Mouse (Mus musculus): ENCODE data around the gene Mtg2.

Mtg2 gene

DNA sequence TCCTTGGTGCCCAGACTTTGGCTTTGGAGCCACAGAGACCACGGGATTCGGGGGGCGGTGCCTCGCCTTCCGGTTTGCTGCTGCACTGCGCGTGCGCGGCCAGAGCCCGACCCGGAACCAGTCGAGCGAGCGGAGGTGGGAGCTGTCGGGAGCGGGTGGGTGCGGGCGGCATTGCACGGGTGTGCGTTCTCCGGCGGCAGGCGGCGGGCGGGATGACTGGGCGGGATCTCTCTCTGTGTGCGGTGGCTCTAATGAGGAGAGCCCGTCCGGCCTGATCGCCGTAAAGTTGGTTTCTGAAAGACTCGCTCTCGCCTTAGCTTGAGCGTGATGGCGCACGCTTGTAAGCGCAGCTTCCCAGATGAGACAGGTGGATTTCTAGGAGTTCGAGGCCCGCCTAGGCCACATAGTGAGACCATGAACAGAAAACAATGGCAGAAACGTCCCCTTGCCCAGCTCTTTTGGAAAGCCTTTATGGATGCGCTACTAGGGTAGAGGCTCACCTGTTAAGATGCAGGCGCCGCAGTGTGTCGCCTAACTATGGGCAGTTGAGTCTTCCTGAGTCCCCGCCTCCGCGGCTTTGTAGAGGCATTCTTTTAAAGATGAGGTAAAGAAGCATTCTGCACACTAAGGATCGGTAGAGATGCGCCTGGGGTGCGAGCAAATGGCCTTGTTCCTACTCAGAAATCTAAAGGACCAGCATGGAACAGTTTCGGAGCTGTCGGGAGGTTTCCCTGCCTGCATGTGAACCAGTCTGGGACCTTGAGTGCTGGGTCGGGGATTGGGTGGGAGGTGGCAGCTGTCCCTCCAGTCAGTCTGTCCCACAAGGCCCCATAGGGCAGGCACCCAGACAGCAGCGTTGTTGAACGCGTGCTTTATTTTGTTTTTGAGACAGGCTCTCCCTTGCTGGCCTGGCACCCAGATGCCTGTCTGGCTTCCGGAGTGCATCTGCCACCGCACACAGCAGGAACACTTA is at the start of gene Mtg2:
Gene Mtg2 (plus strand): TSS at position 108 of the 973 bp plus-strand sequence.
- peak; percentile 93 for ATAC-seq (ENCODE audit: insufficient number of reproducible peaks, low FRiP score, low TSS enrichment)

DNA sequence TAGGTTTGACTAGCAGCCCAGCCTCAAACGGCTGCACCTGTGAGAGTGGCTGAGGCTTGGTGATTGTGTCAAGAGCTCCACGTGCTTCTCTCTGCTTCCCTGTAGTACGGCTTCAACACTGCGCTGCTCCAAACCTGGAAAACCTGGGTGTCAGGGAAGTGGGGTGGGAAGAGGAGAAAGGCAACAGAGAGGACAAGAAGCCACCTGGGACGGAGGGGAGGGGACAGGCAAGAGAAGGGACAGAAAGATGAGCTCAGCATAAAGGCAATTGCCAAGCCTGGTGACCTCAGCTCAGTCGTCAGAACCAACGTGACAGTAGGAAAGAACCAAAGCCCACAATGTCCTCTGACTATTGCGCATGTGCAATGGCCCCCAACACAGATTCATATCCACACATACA is 49.5 kb upstream of the Mtg2 start:
- ATAC-seq (ENCODE audit: insufficient number of reproducible peaks, low FRiP score, low TSS enrichment): no peak

DNA sequence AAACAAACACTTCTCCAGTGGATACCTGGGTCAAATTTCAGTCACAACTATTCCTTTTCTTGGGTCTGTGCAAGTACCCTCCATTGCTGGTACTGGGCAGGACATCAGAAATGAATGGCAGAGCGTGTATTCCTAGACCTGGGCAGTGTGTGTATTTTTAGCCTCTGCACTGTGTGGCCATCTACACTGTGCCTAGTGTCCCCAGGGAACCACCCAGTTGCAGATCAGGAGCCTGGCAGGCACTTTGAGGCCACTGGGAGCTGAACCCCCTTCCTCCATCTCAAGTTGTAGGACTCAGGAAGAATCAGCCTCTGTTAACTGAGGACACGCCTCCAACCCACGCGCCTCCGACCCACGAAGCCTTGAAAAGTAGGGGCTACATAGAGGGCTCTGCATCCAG is 47.6 kb upstream of the Mtg2 start:
- ATAC-seq (ENCODE audit: insufficient number of reproducible peaks, low FRiP score, low TSS enrichment): no peak

DNA sequence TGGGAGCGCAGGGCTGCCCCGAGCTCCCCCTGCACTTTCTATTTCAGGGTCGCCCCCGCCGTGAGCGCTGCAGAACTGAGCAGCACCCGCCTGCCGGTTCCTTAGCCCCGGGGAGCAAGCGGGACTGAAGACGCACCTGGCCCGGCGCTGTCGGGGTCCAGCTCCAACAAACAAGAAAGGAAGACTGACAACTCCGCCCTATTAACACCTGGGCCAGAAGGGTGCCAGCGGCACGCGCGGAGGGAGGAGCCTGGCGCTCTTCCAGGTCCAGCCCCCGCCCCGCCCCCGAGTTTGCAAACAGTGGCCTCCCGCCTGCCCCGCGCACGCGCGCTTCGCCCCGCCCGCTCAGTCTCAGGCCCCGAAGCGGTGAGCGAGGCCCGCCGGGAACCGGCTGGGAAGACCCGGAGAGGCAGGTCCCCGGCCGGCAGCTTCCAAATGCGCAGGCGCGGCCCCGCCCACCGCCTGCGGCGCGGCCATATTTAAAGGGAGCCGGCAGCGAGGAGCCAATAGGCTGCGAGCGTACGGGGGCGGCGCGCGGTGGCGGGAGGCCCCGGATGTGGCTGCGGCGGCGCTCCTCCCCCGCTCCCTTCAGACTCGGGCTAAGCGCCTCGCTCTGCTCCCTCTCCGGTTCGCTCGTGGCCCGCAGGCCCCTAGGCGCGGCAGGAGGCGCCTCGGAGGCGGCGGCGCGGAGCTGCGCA is 45.8 kb upstream of the Mtg2 start, which contains the start of gene Lsm14b:
Gene Lsm14b (plus strand): TSS at position 587 of the 698 bp plus-strand sequence.
- peak; percentile 80 for ATAC-seq (ENCODE audit: insufficient number of reproducible peaks, low FRiP score, low TSS enrichment)

DNA sequence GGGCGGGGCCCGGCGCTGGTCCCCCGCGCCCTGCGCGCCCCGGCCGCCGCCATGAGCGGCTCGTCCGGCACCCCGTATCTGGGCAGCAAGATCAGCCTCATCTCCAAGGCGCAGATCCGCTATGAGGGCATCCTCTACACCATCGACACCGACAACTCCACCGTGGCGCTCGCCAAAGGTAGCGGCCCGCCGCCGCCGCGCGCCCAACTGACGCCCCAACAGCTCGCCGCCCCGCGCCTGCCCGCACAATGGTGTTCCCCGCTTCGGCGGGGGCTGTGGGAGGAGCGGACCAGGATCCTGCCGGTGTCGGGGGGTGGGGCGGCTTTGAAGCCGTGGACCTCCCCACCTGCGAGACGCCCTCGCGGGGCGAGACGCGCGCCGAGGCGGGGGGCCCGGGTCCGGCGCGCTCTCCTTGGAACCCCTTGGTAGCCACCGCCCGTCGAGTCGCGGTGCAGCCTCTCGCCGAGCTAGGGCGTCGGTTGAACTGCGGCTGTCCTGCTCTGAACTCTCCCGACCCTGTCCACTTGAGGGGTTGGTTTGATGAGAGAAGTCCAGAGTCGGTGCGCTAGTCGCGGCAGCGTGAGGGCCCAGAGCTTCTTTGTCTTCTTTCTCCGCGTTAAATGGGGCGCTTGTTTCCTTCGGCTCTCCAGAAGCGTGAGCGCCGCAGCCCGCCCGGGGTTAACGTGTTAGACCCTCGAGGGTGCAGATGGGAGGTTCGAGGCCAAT is 45.1 kb upstream of the Mtg2 start:
- ATAC-seq (ENCODE audit: insufficient number of reproducible peaks, low FRiP score, low TSS enrichment): peak; percentile 23

DNA sequence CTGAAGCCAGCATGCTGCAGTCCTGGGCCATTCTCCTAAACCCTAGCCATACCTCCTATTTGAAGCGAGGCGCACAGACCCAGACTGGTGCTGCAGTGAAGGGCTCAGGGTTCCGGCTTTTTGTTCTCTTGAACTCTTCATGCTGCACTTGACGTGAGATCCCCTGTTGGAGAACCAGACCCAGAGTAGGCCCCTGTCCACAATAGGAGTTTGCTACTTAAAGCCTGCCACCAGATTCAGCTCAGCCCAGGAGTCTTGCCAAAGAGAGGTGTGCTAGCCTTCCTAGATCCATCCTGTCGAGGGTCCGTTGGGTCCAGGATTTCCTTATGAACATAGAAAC is 44.6 kb upstream of the Mtg2 start:
- ATAC-seq (ENCODE audit: insufficient number of reproducible peaks, low FRiP score, low TSS enrichment): no peak

DNA sequence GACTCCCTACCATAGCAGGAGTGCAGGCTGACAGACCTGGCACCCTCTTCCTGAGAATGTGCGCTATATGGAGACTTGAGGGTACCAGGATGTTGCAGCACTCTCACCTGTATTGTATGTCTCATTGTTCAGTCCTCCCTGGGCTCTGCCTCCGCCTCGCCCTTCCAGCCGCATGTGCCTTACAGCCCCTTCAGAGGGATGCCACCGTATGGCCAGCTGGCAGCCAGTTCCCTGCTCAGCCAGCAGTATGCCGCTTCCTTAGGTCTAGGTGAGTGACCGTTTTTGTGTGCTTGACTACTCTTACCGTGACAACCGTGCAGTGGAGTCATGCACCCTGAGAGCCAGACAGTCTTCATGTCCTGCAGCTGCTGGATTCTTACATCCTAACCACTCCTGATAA is 42.6 kb upstream of the Mtg2 start:
- no peak for ATAC-seq (ENCODE audit: insufficient number of reproducible peaks, low FRiP score, low TSS enrichment)

DNA sequence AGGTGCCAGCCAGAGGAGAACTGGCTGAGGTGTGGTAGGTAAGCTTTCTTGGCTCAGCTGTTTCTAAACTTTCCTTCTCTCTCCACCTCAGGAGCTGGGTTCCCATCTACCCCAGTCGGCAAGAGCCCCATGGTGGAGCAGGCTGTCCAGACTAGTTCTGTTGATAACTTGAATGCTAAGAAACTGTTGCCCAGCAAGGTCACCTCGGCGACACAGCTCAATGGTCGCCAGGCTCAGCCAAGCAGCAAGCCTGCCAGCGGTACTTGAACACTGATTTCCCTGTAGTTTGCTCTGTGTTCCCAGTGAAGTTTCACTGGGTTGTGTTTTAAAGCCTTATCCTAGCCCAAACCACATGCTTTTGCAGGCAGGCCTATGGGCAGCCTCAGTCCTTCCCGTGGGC is 39.1 kb upstream of the Mtg2 start:
- no peak for ATAC-seq (ENCODE audit: insufficient number of reproducible peaks, low FRiP score, low TSS enrichment)

DNA sequence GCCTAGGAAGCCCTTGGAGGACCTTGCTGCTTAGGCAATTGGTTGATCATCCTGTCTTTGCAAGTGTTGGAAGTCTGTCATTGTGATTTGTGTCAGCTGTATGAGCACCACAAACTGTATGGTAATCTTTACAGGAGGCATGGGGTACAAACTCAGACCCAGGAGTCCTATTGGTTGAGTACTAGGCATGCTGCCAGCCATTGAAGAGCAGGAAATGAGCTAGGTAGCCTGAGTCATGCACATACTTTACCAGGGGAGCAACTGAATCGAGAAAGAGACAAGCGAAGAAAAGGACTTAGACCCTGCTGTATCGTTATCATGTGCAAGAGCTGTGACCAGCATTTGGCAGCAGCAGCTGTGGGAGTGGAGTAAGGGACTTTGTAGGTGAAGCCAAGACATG is 37.5 kb upstream of the Mtg2 start:
- no peak for ATAC-seq (ENCODE audit: insufficient number of reproducible peaks, low FRiP score, low TSS enrichment)

DNA sequence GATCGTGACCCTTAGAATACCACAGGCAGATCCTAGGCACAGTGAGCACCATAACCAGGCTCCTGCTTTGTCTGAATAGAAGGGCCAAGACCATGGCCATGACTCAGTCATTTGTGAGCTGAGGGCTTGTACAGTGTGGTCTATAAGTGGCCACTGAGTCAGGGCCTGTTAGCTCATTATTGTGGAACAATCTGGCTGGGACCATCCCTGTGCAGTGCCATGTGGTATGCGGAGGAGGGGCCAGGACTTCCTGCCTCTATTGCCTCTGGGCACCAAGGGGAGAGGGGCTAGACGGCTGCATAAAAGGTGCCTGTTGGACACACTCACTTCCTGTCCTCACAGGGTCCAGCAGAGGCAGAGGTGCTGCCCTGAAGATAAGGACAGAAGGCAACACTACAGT is 36.4 kb upstream of the Mtg2 start:
- no peak for ATAC-seq (ENCODE audit: insufficient number of reproducible peaks, low FRiP score, low TSS enrichment)

GRCm38 (mm10) chr2:180034753-180035152 is 35.6 kb upstream of the Mtg2 start:
- no peak for ATAC-seq (ENCODE audit: insufficient number of reproducible peaks, low FRiP score, low TSS enrichment)

GRCm38 (mm10) chr2:180040406-180040805 is 30.0 kb upstream of the Mtg2 start:
- ATAC-seq (ENCODE audit: insufficient number of reproducible peaks, low FRiP score, low TSS enrichment): no peak

- peak; percentile 10; the same call in 1 of the 2 replicates for ATAC-seq (ENCODE audit: insufficient number of reproducible peaks, low FRiP score, low TSS enrichment)
Observed at GRCm38 (mm10) chr2:180041577-180042255, 28.7 kb upstream of the Mtg2 start.

- peak; percentile 87 for ATAC-seq (ENCODE audit: insufficient number of reproducible peaks, low FRiP score, low TSS enrichment)
Observed at GRCm38 (mm10) chr2:180042256-180042857, 28.0 kb upstream of the Mtg2 start, which contains the start of the genes Psma7 and Ss18l1. Psma7 (minus strand) TSS chr2:180042433. Ss18l1 (plus strand) TSS chr2:180042509.

- ATAC-seq (ENCODE audit: insufficient number of reproducible peaks, low FRiP score, low TSS enrichment): peak; percentile 12; the same call in 1 of the 2 replicates
Observed at GRCm38 (mm10) chr2:180042858-180043515, 27.4 kb upstream of the Mtg2 start.

- ATAC-seq (ENCODE audit: insufficient number of reproducible peaks, low FRiP score, low TSS enrichment): no peak
Observed at GRCm38 (mm10) chr2:180045283-180045682, 25.1 kb upstream of the Mtg2 start.

GRCm38 (mm10) chr2:180047580-180047979 is 22.8 kb upstream of the Mtg2 start:
- ATAC-seq (ENCODE audit: insufficient number of reproducible peaks, low FRiP score, low TSS enrichment): no peak

GRCm38 (mm10) chr2:180047980-180048635 is 22.3 kb upstream of the Mtg2 start:
- no peak for ATAC-seq (ENCODE audit: insufficient number of reproducible peaks, low FRiP score, low TSS enrichment)

- ATAC-seq (ENCODE audit: insufficient number of reproducible peaks, low FRiP score, low TSS enrichment): peak; percentile 69; the same call in 1 of the 2 replicates
Observed at GRCm38 (mm10) chr2:180050986-180051385, 19.4 kb upstream of the Mtg2 start.

Measured in cerebellum, adult (tissue).